Mouse (Mus musculus) retina, postnatal 7 days (tissue): Measurements from ENCODE around the gene Sec16a.

Experiments
- DNase-seq: peaks from one replicate; pipeline ENCODE4 v3.0.0-alpha.2; 2012; ENCODE audit warnings: low read depth, low spot score

Sec16a gene

GRCm38 (mm10) chr2:26441261-26441660, 3.8 kb downstream of the Sec16a start:
- no peak for DNase-seq

DNA sequence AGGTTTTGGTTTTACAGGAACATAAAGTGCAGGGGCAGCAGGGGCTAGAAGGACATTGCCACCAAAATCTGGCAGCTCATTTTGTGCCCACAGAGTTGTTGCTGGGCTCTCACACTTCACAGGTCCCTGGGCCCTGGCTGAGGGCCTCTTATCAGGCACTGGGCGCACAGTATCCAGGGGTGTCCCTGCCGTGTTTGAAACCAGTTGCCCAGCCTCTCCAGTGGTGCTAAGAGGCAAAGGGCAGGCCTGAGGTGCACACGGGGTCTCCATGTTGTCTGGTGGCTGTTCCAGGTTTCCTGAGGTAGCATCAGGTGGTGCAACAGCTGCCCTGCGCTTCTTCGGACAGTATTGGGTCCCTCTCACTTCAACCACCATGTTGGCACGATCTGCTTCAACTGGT, 5.3 kb downstream of the Sec16a start:
- DNase-seq, result no peak

DNA sequence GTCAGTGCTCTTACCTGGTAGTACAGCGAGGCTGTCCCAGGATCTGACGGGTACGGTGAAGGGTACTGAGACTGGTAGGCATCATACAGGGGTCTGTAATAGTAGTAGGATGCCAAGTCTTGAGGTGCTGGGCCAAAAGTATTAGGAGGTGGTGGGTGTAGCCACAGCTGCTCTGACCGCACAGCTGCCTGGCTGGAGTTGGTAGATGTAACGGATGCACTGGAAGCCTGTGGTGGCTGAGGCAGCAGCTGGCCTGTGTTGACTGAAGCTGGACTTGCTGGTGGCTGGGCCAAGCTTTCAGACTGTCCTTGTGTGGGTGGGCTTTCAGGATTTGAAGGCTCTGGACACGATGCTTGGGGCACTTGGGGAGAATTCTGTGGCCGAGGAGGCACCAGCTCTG, 6.6 kb downstream of the Sec16a start:
- DNase-seq, result no peak

GRCm38 (mm10) chr2:26437221-26437620, 7.8 kb downstream of the Sec16a start:
- no peak for DNase-seq

GRCm38 (mm10) chr2:26434791-26435572, 10.0 kb downstream of the Sec16a start:
- DNase-seq, result no peak

GRCm38 (mm10) chr2:26429851-26430250, 15.2 kb downstream of the Sec16a start:
- DNase-seq, result no peak

- no peak for DNase-seq
Measured at GRCm38 (mm10) chr2:26424541-26424940, 20.5 kb downstream of the Sec16a start.

DNA sequence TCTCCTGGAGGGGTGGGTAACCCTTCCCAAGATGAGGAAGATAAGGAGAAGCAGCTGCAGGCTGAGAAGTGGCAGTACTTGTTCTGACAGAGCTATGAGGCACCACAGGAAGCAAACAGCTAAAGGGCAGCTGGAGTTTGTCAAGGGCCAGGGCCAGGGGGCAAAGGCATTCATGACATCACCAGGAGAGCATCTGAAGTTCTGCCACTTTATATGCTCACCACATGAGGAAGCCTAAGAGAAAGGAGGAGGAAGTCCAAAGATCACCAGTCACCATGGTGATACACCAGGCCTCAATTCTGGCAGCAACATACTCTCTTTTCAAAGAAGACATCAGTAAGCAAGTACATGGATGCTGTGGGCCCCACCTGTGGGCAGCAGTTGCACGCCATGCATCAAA, 21.9 kb downstream of the Sec16a start:
- no peak for DNase-seq

GRCm38 (mm10) chr2:26421969-26422368, 23.0 kb downstream of the Sec16a start:
- no peak for DNase-seq

GRCm38 (mm10) chr2:26418120-26418519, 26.9 kb downstream of the Sec16a start:
- DNase-seq, result no peak

DNA sequence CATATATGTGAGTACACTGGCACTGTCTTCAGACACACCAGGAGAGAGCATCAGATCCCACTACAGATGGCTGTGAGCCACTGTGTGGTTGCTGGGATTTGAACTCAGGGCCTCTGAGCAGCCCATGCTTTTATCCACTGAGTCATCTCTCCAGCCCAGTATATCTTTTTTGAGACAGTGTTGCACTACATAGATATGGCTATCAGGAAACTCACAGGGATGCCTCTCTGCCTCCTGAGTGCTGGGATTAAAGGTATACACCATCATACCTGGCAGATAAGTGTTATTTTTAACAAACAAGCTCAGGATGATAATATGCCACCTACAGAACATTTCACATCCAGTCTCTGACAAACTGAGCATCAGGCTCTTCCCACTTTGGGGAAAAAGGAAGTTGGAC, 27.9 kb downstream of the Sec16a start:
- no peak for DNase-seq

DNA sequence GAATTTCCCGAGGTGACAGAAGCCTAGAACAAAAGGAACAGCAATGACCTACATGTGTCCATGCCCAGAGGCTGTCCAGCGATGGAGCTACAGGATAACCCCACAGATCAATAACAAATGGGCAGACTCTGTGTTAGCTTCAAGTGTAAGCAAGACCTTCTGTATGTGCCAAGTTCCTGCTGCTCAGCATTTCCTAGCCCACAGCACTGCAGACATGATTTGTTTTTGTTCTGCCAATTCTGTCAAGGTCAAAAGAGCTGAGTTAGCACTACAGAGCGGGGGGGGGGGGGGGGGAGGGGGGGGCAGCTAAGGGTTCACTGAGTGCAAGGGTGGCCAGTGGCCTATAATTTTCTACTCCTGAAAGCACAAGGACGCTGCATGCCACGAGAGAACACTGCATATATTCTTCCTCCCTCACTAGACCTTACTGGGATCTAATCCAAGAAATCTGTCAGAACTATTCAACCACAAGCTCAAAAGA, 34.0 kb downstream of the Sec16a start:
- DNase-seq, result no peak

DNA sequence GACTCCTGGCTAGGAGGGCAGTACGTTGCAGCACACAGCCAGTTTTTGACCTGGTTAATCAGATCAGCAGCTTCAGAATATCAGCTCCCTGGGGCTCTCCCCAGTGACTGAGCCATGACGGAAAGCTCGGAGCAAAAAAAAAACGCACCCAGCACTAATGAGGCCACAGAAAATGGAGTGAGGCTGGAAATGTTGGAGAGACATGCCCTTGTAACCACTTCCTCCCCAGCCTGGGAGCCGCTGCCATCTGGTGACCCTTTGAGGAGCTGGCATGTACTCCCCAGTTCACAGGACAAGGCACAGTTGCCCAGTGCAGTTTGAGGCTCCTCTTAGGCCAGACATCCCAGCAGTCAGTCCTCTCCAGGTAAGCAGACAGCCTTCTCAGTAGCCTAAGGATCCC, 34.9 kb downstream of the Sec16a start:
- DNase-seq, result no peak

DNA sequence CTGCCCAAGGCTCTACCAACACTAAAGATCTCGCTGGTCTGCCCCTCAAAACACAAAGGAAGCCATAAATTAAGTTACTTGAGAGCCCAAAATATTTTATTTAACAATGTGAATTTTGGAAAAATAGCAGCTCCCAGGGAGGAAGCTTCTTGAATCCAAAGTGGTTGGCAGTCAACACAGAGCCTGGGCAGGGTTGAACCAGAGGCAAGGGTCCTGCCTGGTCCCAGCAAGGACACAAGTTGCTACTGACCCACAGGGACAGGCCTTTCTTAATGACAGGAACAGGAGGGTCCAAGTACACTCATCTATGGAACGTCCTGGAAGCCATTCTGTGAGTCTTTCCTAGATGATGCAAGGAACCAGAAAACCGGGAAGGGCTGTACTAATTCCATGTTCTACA, 35.7 kb downstream of the Sec16a start:
- DNase-seq, result no peak

GRCm38 (mm10) chr2:26408515-26409356, 36.3 kb downstream of the Sec16a start, which contains the start of gene Inpp5e:
Gene Inpp5e, minus strand, starts transcription at chr2:26409203.
- peak; percentile 93 for DNase-seq

GRCm38 (mm10) chr2:26403306-26403705, 41.7 kb downstream of the Sec16a start:
- no peak for DNase-seq

DNA sequence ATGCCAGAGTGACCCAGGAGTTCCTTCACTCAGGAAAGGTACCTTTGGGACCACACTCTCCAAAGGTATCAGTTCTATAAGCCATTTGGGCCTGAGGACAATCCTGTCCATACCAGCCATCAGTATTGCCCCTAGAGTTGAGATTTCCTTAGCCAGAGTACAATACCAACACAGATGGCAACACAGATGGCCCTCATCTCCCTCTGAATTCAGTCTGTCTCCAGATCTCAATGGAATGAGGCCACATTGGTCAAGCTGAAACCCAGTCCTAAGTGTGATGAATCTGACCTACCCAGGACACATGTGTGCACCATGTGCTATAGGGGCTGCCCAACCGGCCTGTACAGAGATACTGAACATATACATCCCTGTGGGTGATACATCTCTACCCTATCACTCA, 42.8 kb downstream of the Sec16a start:
- no peak for DNase-seq

- DNase-seq, result no peak
Measured at GRCm38 (mm10) chr2:26401023-26401422, 44.0 kb downstream of the Sec16a start.

GRCm38 (mm10) chr2:26400296-26400695, 44.7 kb downstream of the Sec16a start:
- no peak for DNase-seq

- no peak for DNase-seq
Measured at GRCm38 (mm10) chr2:26399647-26400046, 45.4 kb downstream of the Sec16a start.

- DNase-seq, result no peak
Measured at GRCm38 (mm10) chr2:26398978-26399377, 46.0 kb downstream of the Sec16a start.

- no peak for DNase-seq
Measured at GRCm38 (mm10) chr2:26391617-26392016, 53.4 kb downstream of the Sec16a start.

GRCm38 (mm10) chr2:26390954-26391353, 54.1 kb downstream of the Sec16a start:
- no peak for DNase-seq
